ENCODE assay signal across 9 mouse cellular contexts in the genomic region with DNA sequence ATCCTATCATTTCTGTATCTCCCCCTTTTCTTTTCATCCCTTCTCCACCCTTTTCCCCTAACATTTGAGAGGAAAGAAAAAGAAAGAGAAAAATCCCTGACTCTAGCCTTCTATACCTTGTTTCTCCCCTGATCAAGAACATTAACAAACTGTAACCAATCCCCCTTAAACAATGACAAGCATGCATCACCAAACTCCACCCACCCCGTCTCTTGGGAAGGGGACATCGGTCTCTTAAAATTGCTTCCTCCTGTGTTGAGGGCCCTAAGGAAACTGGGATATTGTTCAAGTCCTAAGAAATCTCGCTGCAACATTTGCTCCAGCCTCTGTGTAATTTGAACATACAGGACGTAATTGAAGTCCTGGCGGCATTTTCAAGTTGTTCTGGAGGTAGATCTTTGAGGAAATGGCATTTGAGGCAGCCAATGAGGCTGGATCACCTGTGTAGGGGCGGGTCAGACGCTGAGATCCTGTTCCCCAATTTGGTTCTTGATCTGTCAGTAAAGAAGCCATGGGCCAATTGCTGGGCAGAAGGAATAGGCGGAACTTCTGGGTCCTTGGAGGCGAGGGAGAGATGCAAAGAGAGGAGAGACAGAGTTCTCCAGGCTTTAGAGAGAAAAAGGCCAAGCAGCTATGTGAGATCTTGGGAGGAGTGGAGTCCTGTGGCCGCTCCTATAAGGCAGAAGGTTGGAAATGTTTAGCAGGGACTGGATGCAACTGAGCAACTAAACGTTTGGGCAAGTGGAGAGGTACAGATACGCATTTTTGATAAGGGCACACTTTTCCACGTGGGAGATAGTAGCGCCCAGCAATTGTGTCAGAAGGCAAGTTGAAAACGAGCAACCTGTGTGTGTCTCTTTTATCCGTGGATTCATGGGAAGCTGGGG. TPM values are rescaled to one million over a fixed set of nuclear protein-coding genes. Genes with fewer than 3 reads are reported as not detected.
A peak's percentile ranks its signal among the peaks of the same experiment; 100 is the strongest.
DNase-seq lines count a peak whose midpoint lies in the region.
"Had no signal": no experiment of that assay in that cellular context is flagged by ENCODE, and none has a peak within 500 bp of the region (broad histone marks: within the 10 kb centered on the region; RNA-seq: fewer than 3 reads in every experiment).

No protein-coding gene starts in this region.

- peak overlapping the region; percentile 86 for H3K27ac ChIP-seq in embryonic facial prominence, embryonic 10.5 days (replicated peaks)
- H3K27ac ChIP-seq in midbrain, embryonic 10.5 days (replicated peaks), result peak overlapping the region; percentile 71

- WGBS in embryonic facial prominence, embryonic 10.5 days, result 1% methylated on average over 16 of the region's 16 CpGs
- WGBS in midbrain, embryonic 10.5 days, result 3% methylated on average over 16 of the region's 16 CpGs

- 0 out of 2 replicates have a peak, but pooled peaks cover 3% of the 10 kb centered on the region for H3K9me3 ChIP-seq in embryonic facial prominence, embryonic 10.5 days
- H3K9me3 ChIP-seq in midbrain, embryonic 10.5 days (replicated peaks), result peaks cover 7% of the 10 kb centered on the region; the same call in 1 of the 2 replicates

- intact Hi-C loops in left cerebral cortex, postnatal 4 days (cut with DNase I), result no loop called here

- peak; percentile 82 for DNase-seq in urinary bladder, postnatal 14 days (ENCODE audit: low spot score)
- no peak for DNase-seq in urinary bladder, adult 2 months (ENCODE audit: low spot score)
- peak; percentile 89 for DNase-seq in embryonic facial prominence, embryonic 10.5 days (ENCODE audit: low spot score)
- peak; percentile 73 to 85 for DNase-seq in heart, adult 18-20 months
- DNase-seq in kidney, adult 11 months, result peak; percentile 90
- peak; percentile 67 for DNase-seq in left cerebral cortex, postnatal 4 days
- DNase-seq in midbrain, embryonic 10.5 days (ENCODE audit: low spot score), result peak; percentile 73
- peak; percentile 71 to 75 for DNase-seq in spleen, adult 18-20 months

- peak overlapping the region; percentile 64 for H3K4me3 ChIP-seq in embryonic facial prominence, embryonic 10.5 days
- peak overlapping the region; percentile 52 for H3K4me3 ChIP-seq in midbrain, embryonic 10.5 days

- no peaks in the 10 kb centered on the region for H3K36me3 ChIP-seq in embryonic facial prominence, embryonic 10.5 days (replicated peaks)
- H3K36me3 ChIP-seq in midbrain, embryonic 10.5 days, result no peaks in the 10 kb centered on the region

- H3K27me3 ChIP-seq in embryonic facial prominence, embryonic 10.5 days (replicated peaks; ENCODE audit: low read depth, poor library complexity, severe bottlenecking), result no peaks in the 10 kb centered on the region
- no peaks in the 10 kb centered on the region for H3K27me3 ChIP-seq in midbrain, embryonic 10.5 days (ENCODE audit: low read depth, poor library complexity, severe bottlenecking)
- H3K27me3 ChIP-seq: Patski had no signal

- peaks cover 28% of the 10 kb centered on the region for H3K4me1 ChIP-seq in embryonic facial prominence, embryonic 10.5 days
- peaks cover 33% of the 10 kb centered on the region for H3K4me1 ChIP-seq in midbrain, embryonic 10.5 days

RNA-seq across cellular contexts. Expression of a gene that starts 5.5 kb away (rescaled TPM):
- 33.1 and 35.2 TPM in 2 replicates for polyA plus RNA-seq in urinary bladder, adult 2 months (2012; rRNA removed)
- 41.2 and 42.3 TPM in 2 replicates for polyA plus RNA-seq in embryonic facial prominence, embryonic 10.5 days (2016; fragmentation: Nextera tagmentation; extraction: Ambion mirVana)
- total RNA-seq in heart, adult 18-20 months (2021), result 10 to 100 TPM; 82.5 to 98.2 TPM
- total RNA-seq in left cerebral cortex, postnatal 4 days (2021), result 10 to 100 TPM; 19.5 to 19.8 TPM
- polyA plus RNA-seq in midbrain, embryonic 10.5 days (2016; fragmentation: Nextera tagmentation; extraction: Ambion mirVana), result 45.9 and 46.8 TPM in 2 replicates

RNA-seq across cellular contexts. Expression of a gene that starts 23.9 kb away (rescaled TPM):
- 18.8 and 21.4 TPM in 2 replicates for polyA plus RNA-seq in urinary bladder, adult 2 months (2012; rRNA removed)
- polyA plus RNA-seq in embryonic facial prominence, embryonic 10.5 days (2016; fragmentation: Nextera tagmentation; extraction: Ambion mirVana), result 0.45 and 1.4 TPM in 2 replicates
- total RNA-seq in heart, adult 18-20 months (2021), result 1 to 10 TPM; 5.3 to 7.1 TPM
- 1 to 10 TPM in 1 of 2 experiments, under 1 TPM in 1; 0.58 to 1.1 TPM for total RNA-seq in left cerebral cortex, postnatal 4 days (2021)
- 0.67 and 0.99 TPM in 2 replicates for polyA plus RNA-seq in midbrain, embryonic 10.5 days (2016; fragmentation: Nextera tagmentation; extraction: Ambion mirVana)

RNA-seq across cellular contexts. Expression of a gene that starts 35.0 kb away (rescaled TPM):
- polyA plus RNA-seq in urinary bladder, adult 2 months (2012; rRNA removed), result 0.06 and 0.07 TPM in 2 replicates
- 0.34 and 0.41 TPM in 2 replicates for polyA plus RNA-seq in embryonic facial prominence, embryonic 10.5 days (2016; fragmentation: Nextera tagmentation; extraction: Ambion mirVana)
- total RNA-seq in heart, adult 18-20 months (2021), result under 1 TPM; 0.10 to 0.13 TPM
- total RNA-seq in left cerebral cortex, postnatal 4 days (2021), result under 1 TPM; 0.28 to 0.54 TPM
- polyA plus RNA-seq in midbrain, embryonic 10.5 days (2016; fragmentation: Nextera tagmentation; extraction: Ambion mirVana), result 0.20 and 0.35 TPM in 2 replicates
- polyA plus RNA-seq: Patski had no signal

RNA-seq across cellular contexts. Expression of a gene that starts 56.3 kb away (rescaled TPM):
- polyA plus RNA-seq in urinary bladder, adult 2 months (2012; rRNA removed), result 0.06 and 0.07 TPM in 2 replicates
- polyA plus RNA-seq in embryonic facial prominence, embryonic 10.5 days (2016; fragmentation: Nextera tagmentation; extraction: Ambion mirVana), result 84.4 and 151 TPM in 2 replicates
- total RNA-seq in heart, adult 18-20 months (2021), result under 1 TPM; 0.31 to 0.67 TPM
- total RNA-seq in left cerebral cortex, postnatal 4 days (2021), result 10 to 100 TPM; 56.8 to 74.5 TPM
- 690 and 827 TPM in 2 replicates for polyA plus RNA-seq in midbrain, embryonic 10.5 days (2016; fragmentation: Nextera tagmentation; extraction: Ambion mirVana)
- polyA plus RNA-seq: Patski had no signal

RNA-seq across cellular contexts. Expression of a gene that starts 59.5 kb away (rescaled TPM):
- 39.8 and 45.9 TPM in 2 replicates for polyA plus RNA-seq in urinary bladder, adult 2 months (2012; rRNA removed)
- polyA plus RNA-seq in embryonic facial prominence, embryonic 10.5 days (2016; fragmentation: Nextera tagmentation; extraction: Ambion mirVana), result 49.2 and 50.1 TPM in 2 replicates
- 10 to 100 TPM; 38.7 to 41.4 TPM for total RNA-seq in heart, adult 18-20 months (2021)
- 10 to 100 TPM; 34.5 to 39.8 TPM for total RNA-seq in left cerebral cortex, postnatal 4 days (2021)
- polyA plus RNA-seq in midbrain, embryonic 10.5 days (2016; fragmentation: Nextera tagmentation; extraction: Ambion mirVana), result 47.6 and 48.6 TPM in 2 replicates
